Mouse (Mus musculus) 3T3-L1 (cell line): ENCODE data around the gene Mcm2.

Experiments used
- DNase-seq: peaks from one replicate; pipeline ENCODE4 v3.0.0-alpha.2; 2015; ENCODE audit warnings: low read depth, low spot score

Mcm2 gene

GRCm38 (mm10) chr6:88898534-88899048 is at the start of gene Mcm2:
Gene Mcm2 (minus strand): TSS chr6:88898780.
- peak; percentile 98 for DNase-seq

DNA sequence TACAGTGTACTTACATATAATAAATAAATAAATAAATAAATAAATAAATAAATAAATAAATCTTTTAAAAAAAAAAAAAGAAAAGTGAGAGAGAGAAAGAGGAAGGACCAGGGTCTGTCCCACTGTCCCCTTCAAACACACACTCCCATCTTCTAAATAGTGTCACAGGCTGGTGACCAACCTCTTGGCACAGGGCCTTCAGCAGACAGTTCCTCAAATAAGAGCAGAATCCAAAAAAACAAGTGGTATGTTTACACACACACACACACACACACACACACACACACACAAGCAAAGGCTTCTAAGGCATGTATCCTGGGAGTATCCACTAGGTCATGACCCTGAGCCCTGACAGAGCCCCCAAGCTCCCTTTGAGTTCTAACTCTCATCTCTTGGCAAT is 49.2 kb upstream of the Mcm2 start:
- DNase-seq, result no peak

- DNase-seq, result no peak
Measured at GRCm38 (mm10) chr6:88946442-88946841, 47.9 kb upstream of the Mcm2 start.

- no peak for DNase-seq
Measured at GRCm38 (mm10) chr6:88943666-88944065, 45.1 kb upstream of the Mcm2 start.

GRCm38 (mm10) chr6:88942595-88942994 is 44.0 kb upstream of the Mcm2 start:
- no peak for DNase-seq

- DNase-seq, result peak; percentile 87
Measured at GRCm38 (mm10) chr6:88941628-88942027, 43.0 kb upstream of the Mcm2 start.

DNA sequence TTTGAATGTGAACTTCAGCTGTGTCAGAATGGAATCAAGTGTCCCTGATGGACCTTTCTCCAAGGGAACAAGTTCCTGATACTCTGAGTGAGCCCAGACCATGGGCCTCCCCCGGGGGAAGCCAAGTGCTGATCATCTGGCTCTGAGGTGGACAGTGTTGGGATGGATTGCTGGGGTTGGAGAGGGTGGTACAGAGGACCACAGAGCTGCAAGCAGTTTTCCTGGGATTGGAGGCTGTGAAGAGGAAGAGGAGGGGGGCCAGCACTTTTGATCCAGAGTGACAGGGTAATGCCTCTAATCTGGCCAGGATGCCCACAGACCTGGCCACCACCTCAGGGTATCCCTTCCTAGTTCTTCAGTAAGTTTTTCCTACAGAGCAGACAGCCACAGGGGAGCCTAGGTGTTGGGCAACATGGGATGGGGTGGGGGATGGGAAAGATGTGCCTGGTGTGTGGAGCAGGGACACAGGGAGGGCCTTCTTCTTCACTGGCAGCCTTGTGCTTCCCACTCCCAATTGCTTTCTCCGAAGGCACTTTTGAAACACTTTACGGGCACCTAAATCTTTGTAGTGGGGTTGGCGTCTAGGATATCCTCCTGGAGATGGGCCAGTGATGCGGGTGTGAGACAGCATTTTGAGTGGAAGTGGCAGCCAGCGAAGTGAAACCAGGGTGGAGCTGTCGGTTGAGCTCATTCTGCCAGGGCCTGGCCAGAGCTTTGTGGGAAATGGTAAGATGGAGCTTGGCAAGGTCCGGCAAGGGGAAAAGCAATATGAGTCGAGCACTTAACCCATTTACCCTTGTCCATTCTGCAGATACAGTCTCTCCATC is 41.7 kb upstream of the Mcm2 start:
- DNase-seq, result peak; percentile 21

DNA sequence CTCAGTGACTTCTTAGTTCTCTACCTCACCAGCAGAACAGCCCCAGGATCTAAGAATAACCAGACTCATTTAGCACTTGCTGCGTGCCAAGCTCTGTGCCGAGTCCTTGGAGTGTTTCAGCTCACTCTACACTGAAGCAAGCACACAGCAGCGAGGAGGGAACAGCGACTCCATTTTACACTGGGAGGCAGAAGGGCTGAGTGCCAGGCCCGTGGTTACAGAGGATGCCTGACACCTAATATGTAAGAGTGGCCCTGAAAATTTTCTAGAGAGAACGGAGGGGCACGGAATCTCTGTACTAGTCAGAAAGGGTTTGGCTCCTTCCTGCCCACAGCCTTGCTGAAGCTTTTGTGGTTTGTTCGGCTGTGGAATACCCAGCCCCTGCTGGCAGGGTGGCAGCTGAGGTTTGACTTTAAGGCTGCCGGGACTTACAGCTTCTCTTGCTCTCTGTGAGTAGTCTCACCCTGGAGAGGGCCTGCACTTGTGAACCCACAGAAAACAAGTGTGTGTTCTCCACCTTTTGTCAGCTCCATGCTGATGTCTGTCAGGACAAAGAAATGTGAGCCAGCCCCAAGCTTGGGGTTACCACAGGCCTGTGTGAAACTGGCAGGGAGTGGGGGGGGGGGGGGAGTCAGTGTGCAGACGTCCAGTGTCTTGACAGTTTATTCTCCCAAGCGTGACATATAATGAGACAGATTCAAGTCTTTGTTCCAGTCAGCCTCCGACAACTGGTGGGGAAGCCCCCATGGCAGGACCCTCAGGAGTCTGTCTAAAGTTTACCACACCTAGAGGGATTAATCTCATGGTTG is 40.9 kb upstream of the Mcm2 start:
- peak; percentile 69 for DNase-seq

DNA sequence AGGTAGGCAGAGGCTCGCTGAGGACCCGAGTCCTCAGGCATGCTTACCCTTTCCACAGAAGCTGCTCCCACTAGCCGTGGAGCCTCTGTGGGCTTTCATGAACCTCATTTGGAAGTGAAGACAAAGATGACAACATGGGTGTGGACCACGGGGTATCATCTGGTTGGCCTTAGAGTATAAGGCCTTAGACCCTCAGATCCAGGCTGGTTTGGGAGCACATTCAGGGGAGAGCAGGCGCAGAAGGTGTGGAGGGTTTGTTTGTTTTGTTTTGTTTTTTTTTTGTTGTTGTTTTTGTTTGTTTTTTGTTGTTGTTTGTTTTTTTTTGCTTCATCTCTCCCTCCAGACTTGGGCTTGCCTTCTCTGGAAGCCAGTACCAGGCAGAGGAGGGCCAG is 40.1 kb upstream of the Mcm2 start:
- DNase-seq, result no peak

- DNase-seq, result no peak
Measured at GRCm38 (mm10) chr6:88937971-88938663, 39.5 kb upstream of the Mcm2 start.

DNA sequence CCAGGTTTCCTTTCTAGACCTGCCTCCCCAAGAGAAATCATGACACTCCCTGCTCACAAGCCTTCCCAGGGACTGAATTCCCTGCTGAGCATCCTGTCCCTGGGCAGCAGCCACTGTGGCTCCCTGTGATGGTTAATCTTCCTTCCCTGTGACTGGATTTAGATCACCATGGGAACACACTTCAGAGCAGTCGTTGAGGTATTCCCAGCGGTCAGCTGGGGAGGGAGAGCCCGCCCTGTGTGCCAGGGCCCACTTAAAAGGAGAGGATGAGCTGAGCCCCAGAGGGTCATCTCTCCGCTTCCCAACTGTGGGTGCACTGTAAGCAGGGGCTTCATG is 38.6 kb upstream of the Mcm2 start:
- DNase-seq, result no peak

GRCm38 (mm10) chr6:88936342-88937213 is 38.0 kb upstream of the Mcm2 start:
- DNase-seq, result no peak

GRCm38 (mm10) chr6:88935735-88936276 is 37.2 kb upstream of the Mcm2 start:
- DNase-seq, result peak; percentile 88

DNA sequence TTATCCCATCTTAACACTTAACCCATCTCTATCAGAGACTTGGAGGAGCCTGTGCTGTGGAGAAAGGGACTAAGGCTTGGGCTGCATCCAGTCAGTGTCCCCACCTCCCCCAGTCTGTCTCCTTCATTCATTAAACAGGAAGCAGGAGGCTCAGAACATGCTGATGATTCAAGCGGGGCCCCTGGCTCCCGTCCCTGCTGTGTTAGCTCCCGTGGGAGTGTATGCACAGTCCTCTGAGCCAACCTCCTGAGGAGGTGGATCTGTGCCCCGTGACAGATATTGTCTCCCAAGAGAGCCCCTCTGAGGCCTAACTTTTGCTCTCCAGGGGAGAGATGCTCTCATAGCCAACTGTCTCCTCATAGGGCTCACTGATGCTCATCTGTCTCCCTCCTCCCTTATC is 36.2 kb upstream of the Mcm2 start:
- peak; percentile 79 for DNase-seq

- DNase-seq, result no peak
Measured at GRCm38 (mm10) chr6:88934132-88934531, 35.6 kb upstream of the Mcm2 start.

DNA sequence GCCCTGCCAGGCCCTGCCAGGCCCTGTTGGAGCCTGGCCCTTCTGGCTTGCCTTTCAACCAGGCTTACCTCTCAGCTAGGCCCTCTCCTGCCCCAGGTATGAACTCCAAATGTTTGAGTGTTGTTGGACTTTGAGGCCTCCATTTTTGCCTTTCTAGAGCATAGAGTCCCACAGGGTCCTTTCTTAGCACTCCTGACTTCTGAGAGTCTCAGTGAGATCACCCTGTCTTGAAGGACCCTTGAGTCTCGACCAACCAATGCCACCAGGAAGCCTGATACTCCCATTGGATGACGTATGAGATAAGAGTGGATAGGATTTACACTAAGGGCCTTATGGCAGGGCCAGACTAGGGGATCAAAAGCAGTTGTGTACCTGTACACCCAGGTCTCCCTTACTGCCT is 32.9 kb upstream of the Mcm2 start:
- DNase-seq, result no peak

GRCm38 (mm10) chr6:88930049-88930448 is 31.5 kb upstream of the Mcm2 start:
- no peak for DNase-seq

DNA sequence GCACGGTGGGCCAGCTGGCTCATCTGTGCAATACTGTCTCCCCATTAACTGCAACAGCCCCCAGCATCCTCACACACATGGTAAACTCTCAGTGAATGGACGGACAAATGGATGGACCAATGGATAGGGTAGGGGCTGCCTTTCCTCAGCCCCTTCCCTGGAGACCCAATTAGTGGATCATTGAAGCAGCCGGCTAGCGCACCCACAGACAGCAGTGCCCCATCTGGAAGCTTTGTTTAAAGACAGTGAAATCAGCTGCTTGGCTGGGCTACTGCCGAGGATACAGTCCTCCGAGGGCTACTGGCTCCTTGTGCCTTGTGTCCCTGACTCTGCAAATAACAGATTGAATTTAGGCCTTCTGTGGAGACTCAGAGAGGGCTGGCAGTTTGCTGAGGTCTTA is 30.9 kb upstream of the Mcm2 start:
- DNase-seq, result no peak

- peak; percentile 89 for DNase-seq
Measured at GRCm38 (mm10) chr6:88928576-88928975, 30.0 kb upstream of the Mcm2 start.

DNA sequence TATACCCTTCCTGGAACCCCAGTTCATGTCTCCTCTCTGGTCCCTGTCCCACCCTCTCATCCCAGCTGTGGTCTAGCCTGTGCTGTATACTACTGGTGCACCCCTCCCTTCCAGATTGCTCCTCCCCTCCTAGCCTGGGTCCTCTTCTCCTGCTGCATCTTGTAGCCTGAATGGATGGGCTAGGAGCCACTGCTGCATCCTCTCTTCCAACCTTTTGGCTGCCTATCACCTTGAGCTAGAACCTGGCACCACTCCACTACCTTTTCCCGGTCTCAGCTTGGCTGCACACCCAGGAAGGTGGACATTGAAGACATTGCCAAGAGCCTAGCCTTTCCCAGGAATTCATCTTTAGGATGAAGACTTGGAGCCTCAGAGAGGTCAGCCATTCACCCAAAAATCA is 29.4 kb upstream of the Mcm2 start:
- peak; percentile 40 for DNase-seq

- peak; percentile 94 for DNase-seq
Measured at GRCm38 (mm10) chr6:88927595-88927994, 29.0 kb upstream of the Mcm2 start.
